Mouse (Mus musculus) left cerebral cortex, postnatal 4 days (tissue): ENCODE results near the gene Cdc42se2. TPM values are rescaled to one million over a fixed set of nuclear protein-coding genes. Genes with fewer than 3 reads are reported as not detected.

ENCODE experiments used
- DNase-seq: peaks from one replicate; pipeline ENCODE4 v3.0.0-alpha.2; 2022
- intact Hi-C: fragments of 180-260 bp; cut with DNase I; formaldehyde crosslinking; loops from one replicate; pipeline ENCODE4 v1.15.1; 2025
- total RNA-seq, 2 experiments: library from RNA; stranded (reverse); gene quantifications; 2 replicates each; pipeline ENCODE4 v1.2.3; 2021

The Cdc42se2 gene
- total RNA-seq, 2 experiments from 2014 or later: 104 to 107 TPM

DNA sequence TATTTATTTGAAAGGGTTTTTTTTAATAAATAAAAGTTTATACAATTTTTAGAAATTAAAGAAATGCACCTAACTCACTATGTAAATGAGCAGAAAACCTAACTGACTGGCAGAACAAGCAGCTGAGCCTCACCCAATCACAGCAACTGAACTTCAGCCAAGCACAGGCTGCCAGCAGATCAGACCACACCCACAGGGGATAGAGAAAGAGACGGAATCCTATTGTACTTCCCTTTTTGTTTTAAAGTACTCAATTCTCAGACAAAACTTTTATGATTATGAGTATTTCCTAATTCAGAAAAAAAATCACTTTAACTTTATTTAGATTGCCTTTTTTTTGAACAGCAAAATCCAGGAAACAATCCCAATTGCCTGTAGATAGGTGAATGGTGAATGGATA lies 29.5 kb downstream of the Cdc42se2 start:
- intact Hi-C loops: no loop called here
- DNase-seq: peak; percentile 42

DNA sequence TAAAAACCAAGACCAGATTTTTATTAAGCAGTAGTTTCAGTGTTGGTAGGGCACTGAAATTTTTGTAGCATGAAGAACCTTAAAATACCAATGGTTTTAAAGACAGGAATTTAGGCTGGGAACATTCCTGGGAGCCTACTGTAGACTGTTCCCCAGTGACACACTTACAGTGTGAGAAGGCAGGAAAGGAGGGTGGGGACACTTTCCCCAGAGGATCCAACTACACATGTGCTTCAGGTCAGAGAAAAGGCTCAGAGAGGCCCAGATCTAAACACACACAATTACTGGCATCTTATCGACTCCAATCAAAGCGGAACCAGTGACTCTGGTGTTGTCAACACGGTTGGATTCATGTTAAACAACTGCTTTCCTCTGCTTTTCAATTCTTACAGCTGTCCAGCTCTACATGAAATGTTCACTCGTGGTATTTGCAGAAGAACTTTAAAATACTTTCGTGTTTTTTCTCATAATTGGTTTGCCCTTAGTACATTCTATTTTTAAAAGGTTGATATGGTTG lies 32.3 kb downstream of the Cdc42se2 start:
- DNase-seq: no peak
- intact Hi-C loops: no loop called here

DNA sequence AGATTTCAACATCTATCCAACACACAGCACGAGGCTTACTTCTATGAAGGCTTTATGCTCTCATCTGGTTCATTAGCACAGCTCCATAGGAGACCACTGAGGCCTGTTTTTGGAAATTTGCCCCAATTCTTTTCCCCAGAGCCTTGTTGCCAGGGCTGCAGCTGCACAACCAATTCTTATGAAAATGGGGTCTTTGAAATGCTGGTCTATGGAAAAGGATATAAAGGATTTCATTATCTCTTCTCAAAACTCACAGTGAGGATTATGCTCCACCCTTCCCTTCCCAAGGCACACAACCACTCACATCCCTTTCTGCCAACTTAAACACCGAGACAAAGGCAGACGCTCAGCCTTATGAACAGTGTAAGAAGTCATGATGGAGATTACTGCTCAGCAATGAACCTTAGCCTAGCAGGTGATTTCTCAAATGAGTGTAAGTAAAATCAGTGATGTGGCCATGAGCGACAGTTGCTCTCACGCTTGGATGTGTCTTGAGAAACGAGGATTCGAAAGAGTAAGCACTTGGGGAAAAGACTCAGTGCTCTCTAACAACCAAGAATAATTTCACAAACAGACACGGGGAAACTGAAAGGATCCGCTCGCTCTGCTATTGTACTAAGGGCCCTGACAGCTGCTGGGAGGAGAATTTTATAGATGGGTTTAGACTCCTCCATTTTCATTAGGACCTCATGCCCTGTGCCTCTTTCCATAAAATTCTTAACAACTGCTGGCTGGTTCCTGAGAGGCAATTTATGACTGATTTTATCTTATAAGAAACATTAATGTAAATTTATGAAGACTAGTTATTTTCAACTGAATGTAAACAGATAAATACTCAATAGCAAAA lies 33.0 kb downstream of the Cdc42se2 start:
- DNase-seq: peak; percentile 80
- intact Hi-C loops: no loop called here

DNA sequence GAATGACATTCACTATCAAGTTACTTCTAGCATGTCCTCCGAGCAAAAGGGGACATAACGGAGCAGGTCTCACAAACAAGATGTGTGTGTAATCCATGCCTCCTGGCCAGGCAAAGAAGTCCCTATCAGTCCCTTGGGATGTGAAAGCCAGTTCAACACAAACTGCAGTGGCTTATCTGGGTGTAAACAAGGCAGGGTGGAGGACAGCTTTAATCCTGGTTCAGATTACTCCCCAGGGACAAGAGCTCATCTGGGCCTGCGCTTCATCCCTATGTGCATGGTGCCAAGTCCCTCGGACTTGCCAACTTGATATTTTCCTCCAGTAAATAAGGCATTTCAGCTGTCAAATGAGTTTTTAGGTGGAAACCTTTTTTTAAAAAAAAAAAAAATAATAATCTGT lies 36.0 kb downstream of the Cdc42se2 start:
- intact Hi-C loops: no loop called here
- peak; percentile 54 for DNase-seq

DNA sequence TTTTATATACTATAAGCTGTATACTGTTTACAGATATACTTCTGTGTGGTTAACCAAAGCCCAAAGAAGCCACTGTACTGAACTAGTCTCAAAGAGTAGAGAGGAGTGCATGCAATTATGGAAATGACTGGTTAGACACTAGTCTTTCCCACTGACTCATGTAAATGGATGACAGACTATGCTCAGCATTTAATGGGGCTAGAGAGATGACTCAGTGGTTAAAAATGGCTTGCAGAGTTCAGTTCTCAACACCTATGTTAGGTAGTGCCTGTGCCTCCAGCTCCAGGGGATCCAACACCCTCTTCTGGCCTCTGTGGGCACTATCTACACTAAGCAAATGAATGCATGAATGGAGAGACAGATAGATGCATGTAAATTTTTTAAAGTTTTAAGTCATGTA lies 38.6 kb downstream of the Cdc42se2 start:
- no peak for DNase-seq
- intact Hi-C loops: no loop called here

DNA sequence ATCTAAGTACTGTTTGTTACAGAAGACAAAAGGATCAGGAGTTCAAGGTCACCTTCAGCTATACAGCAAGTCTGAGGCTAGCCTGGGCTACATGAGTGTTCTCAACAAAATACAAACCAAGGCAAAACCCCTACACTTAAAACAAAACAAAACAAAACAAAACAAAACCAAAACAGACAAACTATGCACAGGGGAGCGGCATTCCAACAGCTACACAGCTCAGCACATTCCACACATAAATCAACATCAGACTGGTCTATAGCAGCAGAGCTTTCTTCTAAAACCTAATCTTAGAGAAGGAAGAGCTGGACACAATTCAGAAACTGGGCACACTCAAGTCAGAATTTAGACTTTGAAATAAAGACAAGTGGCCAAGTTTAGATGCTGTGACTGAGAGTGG lies 43.2 kb downstream of the Cdc42se2 start:
- intact Hi-C loops: no loop called here
- DNase-seq: no peak

DNA sequence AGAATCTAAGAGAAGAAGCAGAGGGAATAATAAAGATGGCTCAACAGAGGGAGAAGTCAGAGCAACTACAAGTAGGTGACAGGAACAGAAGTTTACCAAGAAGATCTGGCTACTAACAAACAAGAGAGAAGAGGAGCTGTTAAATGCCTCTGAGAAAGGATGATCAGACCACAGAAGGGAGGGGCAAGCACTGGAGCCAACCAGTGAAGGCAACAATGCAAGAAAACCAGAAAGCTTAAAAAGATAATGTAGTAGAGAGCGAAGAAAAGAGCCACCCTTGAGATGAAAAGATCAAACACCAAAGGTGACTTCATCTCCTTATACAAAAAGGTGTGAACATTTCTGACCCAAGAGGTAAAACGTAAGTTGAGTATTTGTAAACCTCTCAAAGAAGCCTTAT lies 46.1 kb downstream of the Cdc42se2 start:
- intact Hi-C loops: no loop called here
- DNase-seq: no peak

DNA sequence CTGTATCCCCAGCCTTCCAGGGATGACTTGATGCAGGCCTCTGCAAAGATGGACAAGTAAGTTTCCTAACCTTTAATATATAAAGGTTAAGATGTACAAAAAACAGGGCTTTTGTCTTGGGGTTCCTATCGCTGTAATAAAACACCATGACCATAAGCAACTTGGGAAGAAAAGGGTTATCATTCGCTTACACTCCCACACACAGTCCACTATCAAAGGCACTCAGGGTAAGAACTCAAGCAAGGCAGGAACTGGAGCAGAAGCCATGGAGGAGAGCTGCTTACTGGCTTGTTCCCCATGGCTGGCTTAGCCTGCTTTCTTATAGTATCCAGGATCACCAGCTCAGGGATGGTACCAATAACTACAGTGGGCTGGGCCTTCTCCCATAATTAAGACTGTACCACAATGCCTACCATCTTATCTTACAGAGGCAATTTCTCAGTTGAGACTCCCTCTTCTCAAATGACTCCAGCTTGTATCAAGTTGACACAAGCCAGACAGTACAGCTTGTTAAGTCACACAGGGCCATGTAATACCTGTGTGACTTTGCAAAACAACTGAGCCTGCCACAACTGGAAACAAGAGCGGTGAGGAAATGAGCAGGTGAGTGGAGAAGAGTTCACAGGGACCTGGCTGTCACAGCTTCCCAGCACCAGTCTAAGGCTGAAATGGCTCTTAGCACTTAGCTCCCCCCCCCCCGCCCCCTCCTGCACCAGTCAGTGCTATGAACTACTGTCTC lies 48.3 kb downstream of the Cdc42se2 start:
- intact Hi-C loops: no loop called here
- no peak for DNase-seq

DNA sequence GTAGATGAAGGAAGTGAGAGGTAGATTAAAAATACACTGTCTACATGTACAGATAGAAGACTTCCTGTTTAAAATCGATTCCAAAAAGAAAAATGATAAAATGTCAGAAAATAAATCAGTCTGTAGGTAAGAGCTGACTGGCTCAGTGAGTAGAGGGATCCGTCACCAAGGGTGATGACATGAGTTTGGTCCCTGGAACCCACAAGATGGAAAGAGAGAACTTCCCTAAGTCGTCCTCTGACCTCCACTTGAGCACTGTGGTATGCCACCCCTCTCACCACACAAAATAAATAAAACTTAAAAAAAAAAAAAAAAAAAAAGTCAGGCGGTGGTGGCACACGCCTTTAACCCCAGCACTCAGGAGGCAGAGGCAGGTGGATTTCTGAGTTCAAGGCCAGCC lies 50.6 kb downstream of the Cdc42se2 start:
- DNase-seq: no peak
- intact Hi-C loops: no loop called here

DNA sequence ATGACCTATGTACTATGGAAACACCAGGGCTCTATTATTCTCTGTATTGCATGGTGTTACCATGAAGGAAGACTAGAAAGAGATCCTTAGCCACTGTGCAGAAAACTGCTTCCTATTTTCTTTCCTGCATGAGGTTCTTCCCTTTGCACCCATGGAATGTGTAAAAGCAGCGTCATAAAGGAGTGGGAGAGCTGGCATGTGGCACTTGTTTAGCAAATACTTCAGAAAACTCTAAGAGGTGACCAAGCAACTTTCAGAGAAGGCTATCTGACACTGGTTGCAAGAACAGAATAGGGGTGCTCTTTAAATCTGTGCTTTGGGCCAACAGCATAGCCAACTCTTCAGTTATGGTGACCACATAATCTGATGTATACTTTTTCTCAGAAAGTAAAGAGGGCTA lies 52.4 kb downstream of the Cdc42se2 start:
- intact Hi-C loops: no loop called here
- no peak for DNase-seq

DNA sequence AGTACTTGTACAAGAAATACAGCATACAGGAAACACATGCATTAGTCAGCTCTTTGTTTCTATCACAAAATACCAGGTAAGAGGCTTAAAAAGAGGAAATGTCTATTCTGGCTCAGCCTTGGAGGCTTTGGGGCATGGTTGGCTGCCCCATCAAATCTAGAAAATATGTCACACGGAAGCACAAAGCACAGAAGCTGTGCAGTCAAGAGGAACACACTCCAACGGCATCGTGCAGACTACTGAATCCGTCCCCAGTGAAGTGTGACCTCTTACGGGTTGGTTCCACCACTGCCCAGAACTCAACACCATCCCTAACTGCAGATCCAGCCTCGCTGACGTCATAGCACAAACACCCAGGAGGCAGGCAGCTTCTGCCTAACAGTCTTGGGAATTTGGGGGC lies 53.9 kb downstream of the Cdc42se2 start:
- no peak for DNase-seq
- intact Hi-C loops: no loop called here

DNA sequence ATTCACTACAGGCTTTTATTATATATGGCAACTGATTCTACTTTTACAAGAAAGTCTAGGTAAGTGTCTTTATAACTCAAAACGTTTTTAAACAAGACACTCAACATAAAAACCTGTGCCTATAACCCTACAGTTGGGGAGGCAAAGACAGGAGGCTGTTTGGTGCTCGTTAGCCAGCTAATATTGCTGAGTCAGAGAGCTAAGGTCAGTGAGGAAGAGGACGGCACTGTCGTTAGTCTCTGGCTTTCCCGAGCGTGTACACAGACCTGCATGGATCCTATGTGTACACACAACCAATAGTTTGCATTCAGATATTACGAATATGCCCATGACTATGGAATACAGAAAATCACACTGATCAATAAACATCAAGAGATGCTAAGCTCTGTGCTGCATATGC lies 56.1 kb downstream of the Cdc42se2 start:
- intact Hi-C loops: no loop called here
- DNase-seq: no peak

DNA sequence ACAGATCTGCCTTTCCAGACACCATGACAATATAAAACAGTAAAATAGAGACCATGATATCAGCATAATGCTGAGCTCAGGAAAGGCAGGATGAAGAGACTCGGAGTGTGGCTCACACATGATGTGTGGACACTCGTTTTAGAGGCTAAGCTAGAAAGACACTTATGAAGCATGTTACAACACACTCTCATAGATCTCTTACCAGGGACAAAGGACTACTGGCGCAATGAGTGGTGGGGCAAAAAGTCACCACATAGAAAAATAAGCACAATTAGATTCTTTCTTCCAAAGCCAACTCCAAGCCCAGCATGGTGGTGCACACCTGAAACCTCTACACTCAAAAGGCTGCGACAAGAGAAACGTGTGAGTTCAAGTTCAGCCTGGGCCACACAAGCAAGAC lies 56.5 kb downstream of the Cdc42se2 start:
- no peak for DNase-seq
- intact Hi-C loops: no loop called here

DNA sequence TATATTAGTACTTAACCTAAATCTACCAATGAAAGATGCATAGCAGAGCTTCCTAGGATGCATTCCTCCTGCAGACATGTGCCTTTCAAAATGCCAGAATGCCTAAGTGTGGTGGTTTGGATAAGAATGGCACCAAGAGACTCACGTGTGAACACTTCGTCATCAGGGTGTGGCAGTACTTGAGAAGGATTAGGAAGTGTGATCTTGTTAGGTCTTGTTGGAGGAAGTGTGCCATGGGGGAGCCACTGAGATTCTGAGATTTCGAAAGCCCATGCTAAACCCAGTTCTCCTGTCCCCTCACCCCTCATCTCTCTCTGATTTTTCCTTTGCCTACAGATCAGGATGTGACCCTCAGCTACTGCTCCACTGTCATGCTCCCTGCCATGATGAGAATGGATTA lies 58.2 kb downstream of the Cdc42se2 start:
- intact Hi-C loops: no loop called here
- DNase-seq: no peak

DNA sequence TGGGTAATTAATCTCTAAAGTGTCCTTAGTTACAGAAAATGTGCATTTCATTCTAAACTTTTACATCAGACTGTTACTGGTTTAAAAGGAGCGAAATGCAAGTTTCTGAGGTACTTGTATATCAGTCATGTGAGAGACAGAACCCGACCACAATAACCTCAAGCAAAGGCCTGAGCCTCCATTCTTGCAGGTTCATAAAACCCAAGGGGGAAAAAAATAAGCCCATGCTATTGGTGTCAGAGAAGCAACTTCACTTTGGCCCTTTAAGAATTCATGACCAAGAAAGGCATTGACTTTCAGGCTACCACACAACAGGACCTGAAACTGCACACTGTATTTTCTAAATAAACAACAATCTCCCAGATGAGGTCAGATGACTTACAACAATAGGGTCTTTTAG lies 59.1 kb downstream of the Cdc42se2 start:
- DNase-seq: no peak
- intact Hi-C loops: no loop called here

DNA sequence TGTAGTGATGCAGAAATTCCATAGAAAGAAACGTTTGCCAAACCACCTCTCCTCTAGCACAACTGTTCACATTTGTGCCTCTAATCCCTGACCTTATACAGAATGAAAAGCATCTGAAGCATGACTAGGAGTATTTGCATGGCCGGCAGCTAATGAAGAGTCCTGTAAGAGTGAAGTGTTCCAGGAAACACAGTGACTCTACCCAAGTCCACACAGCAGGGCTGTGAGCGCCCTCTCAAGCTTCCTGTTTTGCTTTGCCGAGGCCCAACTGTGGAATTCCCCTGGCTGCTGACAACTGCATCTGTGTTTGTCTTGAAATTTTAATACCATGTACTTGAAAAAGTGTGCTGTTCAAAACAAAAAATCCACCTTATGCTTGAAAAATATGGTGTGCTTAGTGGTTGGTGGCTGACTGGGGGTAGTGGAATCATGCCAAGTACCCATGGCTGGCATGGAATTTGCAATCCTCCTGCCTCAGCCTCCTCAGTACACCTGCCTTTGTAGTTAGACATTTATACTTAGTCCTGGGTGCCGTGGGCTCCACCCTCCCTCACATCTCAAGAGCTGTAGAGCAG lies 60.1 kb downstream of the Cdc42se2 start:
- DNase-seq: no peak
- intact Hi-C loops: no loop called here

DNA sequence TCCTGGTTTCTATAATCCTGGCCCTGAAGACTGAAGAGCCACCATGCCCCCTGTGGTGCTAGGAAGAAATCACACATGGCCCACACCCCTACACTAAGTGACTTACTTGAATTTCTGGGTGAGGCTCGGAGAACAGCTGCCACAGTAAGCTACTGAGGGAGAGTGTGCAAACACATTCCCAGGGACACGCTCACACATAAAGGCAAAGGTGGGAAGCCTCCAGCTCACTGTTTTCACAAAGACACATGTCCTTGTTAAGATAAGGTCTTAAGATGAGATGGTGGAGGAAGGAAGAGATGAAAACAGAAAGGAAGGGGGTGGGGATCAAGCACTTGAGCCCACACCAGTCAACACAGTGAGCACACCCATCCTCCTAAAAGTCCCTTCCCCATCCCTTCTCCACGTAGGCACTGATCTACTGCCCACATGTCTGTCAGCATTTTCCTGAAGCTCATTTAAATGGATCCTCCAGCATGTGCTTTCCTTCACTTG lies 60.9 kb downstream of the Cdc42se2 start:
- intact Hi-C loops: no loop called here
- no peak for DNase-seq

DNA sequence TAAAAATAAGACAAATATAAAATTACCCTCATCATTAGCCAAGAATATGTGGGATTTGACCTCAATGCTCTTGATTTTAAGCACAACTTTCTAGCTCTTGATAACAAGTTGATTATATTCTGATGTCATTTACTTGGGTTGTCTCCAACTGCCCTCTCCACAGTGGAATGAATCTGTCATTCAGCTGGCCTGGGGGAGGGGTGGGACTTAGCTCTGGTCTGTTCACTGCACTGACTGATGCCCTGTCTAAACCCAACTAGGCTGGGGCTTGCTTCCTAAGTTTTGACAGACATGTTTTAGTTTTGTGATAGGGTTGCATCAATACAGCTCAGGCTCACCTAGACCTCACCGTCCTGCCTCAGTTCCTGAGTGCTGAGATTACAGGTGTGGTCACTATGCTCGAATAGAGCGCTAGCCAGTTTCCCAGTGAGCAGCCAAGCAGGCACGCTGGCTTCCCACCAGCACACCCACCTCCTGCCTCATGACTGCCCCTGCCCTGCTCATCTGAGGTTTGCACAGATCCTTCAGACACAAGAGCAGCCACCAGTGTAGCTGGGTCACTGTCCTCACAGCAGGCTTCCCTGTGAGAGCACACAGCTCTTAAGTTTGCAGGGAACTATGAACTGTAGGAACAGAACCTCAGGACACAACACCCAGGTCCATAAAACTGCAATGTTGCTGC lies 63.0 kb downstream of the Cdc42se2 start:
- intact Hi-C loops: no loop called here
- DNase-seq: peak; percentile 64

DNA sequence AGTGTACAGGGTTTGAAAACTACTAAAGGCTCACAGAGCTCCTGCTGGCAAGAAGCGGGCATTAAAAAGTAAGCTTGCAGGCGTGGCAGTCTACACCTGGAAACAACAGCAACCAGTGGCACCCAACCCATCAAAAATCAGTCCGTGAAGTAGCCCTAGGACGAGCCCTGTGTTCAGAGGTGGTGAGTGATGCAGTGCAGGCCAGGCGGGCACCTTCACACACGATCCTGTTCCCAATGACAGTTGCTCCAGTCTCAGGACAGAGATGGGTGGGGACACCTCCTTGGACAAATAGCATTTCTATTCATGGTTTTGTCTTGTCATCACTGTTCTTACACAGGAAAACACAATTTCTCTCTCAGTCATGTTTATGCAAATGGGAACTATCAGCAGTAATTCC lies 65.4 kb downstream of the Cdc42se2 start:
- intact Hi-C loops: no loop called here

DNA sequence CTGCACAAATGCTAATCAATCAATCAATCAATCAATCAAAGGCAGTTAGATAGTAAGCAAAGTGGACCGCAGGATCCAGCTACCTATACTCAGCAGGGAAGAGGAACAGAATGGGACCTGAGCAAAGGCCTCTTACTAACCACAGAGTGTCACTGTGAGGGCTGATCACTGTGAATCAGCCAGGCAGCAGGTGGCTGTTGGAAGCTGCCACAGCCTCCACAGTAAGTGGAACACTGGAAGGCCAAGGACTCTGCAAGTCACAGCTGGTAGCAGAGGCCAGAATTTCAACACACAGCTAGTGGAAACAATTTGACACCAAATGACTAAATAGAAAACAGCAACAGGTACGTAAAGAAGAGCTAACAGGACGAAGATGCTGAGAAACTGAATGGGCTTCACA lies 68.9 kb downstream of the Cdc42se2 start:
- intact Hi-C loops: no loop called here
- no peak for DNase-seq

More for the DNA sequence above, 65.4 kb downstream of the Cdc42se2 start:
- no peak for DNase-seq

DNA sequence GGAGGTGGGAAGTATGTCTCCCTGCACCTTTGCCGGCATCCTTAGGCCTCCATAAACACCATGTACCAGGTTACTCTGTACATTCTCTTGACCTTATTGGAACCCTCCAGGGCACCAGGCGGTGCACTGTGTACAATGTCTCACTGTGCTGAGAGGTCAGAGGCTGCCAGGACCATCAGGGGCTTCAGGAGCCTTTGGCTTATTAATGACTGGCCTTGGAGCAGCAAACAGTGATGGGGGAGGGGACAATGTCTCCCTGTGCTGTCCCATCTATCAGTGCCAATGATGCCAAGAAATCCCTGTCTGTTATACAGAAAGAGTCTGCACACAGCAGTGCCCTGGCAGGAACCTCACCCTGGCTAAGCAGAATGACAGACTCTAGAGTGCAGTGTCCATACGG lies 69.6 kb downstream of the Cdc42se2 start:
- peak; percentile 25 for DNase-seq
- intact Hi-C loops: no loop called here
